19 mouse cellular contexts compared by ENCODE assay signal in genomic region chr12:72519855-72520254, GRCm38 (mm10). TPM values are rescaled to one million over a fixed set of nuclear protein-coding genes. Genes with fewer than 3 reads are reported as not detected.
DNase-seq lines count a peak whose midpoint lies in the region; ATAC-seq and TF ChIP-seq lines count a peak whose summit lies in the region.
"Had no signal": no experiment of that assay in that cellular context is flagged by ENCODE, and none has a peak within 500 bp of the region (broad histone marks: within the 10 kb centered on the region; RNA-seq: fewer than 3 reads in every experiment).

No protein-coding gene starts in this region.

- 69% methylated on average over 5 of the region's 5 CpGs for WGBS in forebrain, embryonic 13.5 days
- WGBS in forebrain, embryonic 11.5 days = 86% methylated on average over 5 of the region's 5 CpGs
- WGBS in liver, embryonic 16.5 days (ENCODE audit: insufficient replicate concordance) = 38% methylated on average over 5 of the region's 5 CpGs
- WGBS in liver, embryonic 12.5 days (ENCODE audit: insufficient replicate concordance) = 40% methylated on average over 5 of the region's 5 CpGs
- WGBS in stomach, postnatal 0 days = 28% methylated on average over 5 of the region's 5 CpGs

- H3K79me2 ChIP-seq in MEL (ENCODE audit: control insufficient read depth, insufficient read depth, low read length, poor library complexity) = no peaks in the 10 kb centered on the region

- ATAC-seq in forebrain, embryonic 13.5 days = no peak
- ATAC-seq in forebrain, embryonic 11.5 days (replicated peaks; ENCODE audit: low FRiP score) = no peak
- ATAC-seq in liver, embryonic 16.5 days (ENCODE audit: low read depth) = peak; percentile 47; the same call in 1 of the 2 replicates
- no peak for ATAC-seq in liver, embryonic 12.5 days
- ATAC-seq in stomach, postnatal 0 days (ENCODE audit: low FRiP score, low TSS enrichment) = peak; percentile 86
- ATAC-seq in erythroid progenitor cell, adult 5-6 weeks (replicated peaks; ENCODE audit: low FRiP score, poor library complexity, severe bottlenecking) = no peak
- ATAC-seq: Patski had no signal

- no peak for TF ChIP-seq RAD21 in MEL (IDR thresholded peaks at IDR 0.05; ENCODE audit: low read depth, low read length)

- H3K4me3 ChIP-seq in forebrain, embryonic 13.5 days = no peak overlapping the region
- no peak overlapping the region for H3K4me3 ChIP-seq in forebrain, embryonic 11.5 days (ENCODE audit: low read depth, low read length)
- H3K4me3 ChIP-seq in liver, embryonic 16.5 days (ENCODE audit: low read depth, low read length) = no peak overlapping the region
- H3K4me3 ChIP-seq in liver, embryonic 12.5 days = no peak overlapping the region
- H3K4me3 ChIP-seq in MEL (ENCODE audit: control insufficient read depth in 1 of 2, insufficient read depth in 1 of 2, low read depth in 2 of 2, low read length in 2 of 2) = no peak overlapping the region
- no peak overlapping the region for H3K4me3 ChIP-seq in stomach, postnatal 0 days (ENCODE audit: low read depth, low read length)
- H3K4me3 ChIP-seq: forebrain, embryonic 15.5 days; heart, adult 2 months; heart, embryonic 10.5 days; heart, embryonic 13.5 days; hindbrain, embryonic 12.5 days; hindbrain, embryonic 15.5 days had no signal

- H3K4me2 ChIP-seq in forebrain, embryonic 13.5 days = peak overlapping the region; percentile 34; the same call in 1 of the 2 replicates
- H3K4me2 ChIP-seq in forebrain, embryonic 11.5 days (ENCODE audit: low read depth, low read length, severe bottlenecking) = no peak overlapping the region
- no peak overlapping the region for H3K4me2 ChIP-seq in liver, embryonic 16.5 days (ENCODE audit: low read depth, low read length)
- no peak overlapping the region for H3K4me2 ChIP-seq in liver, embryonic 12.5 days
- no peak overlapping the region for H3K4me2 ChIP-seq in stomach, postnatal 0 days (replicated peaks; ENCODE audit: low read depth)
- H3K4me2 ChIP-seq: heart, embryonic 13.5 days; hindbrain, embryonic 12.5 days; hindbrain, embryonic 15.5 days had no signal

- no peak for TF ChIP-seq EP300 in MEL (IDR thresholded peaks at IDR 0.05; ENCODE audit: low read depth in 1 of 2, low read length in 2 of 2)
- no peak for TF ChIP-seq EP300 in stomach, postnatal 0 days (optimal IDR thresholded peaks at IDR 0.05)

- H3K9ac ChIP-seq in forebrain, embryonic 13.5 days = no peak overlapping the region
- H3K9ac ChIP-seq in forebrain, embryonic 11.5 days (ENCODE audit: low read length) = no peak overlapping the region
- H3K9ac ChIP-seq in liver, embryonic 16.5 days (ENCODE audit: low read depth, low read length) = no peak overlapping the region
- H3K9ac ChIP-seq in liver, embryonic 12.5 days = no peak overlapping the region
- H3K9ac ChIP-seq in MEL (ENCODE audit: control insufficient read depth, low read depth, low read length, poor library complexity, severe bottlenecking) = no peak overlapping the region
- no peak overlapping the region for H3K9ac ChIP-seq in stomach, postnatal 0 days (ENCODE audit: low read length)
- H3K9ac ChIP-seq: forebrain, embryonic 15.5 days; heart, embryonic 13.5 days; hindbrain, embryonic 12.5 days; hindbrain, embryonic 15.5 days had no signal

- no peaks in the 10 kb centered on the region for H3K9me3 ChIP-seq in forebrain, embryonic 13.5 days (replicated peaks)
- no peaks in the 10 kb centered on the region for H3K9me3 ChIP-seq in forebrain, embryonic 11.5 days (ENCODE audit: control insufficient read depth, low read length)
- H3K9me3 ChIP-seq in liver, embryonic 16.5 days (replicated peaks; ENCODE audit: control insufficient read depth, low read length) = no peaks in the 10 kb centered on the region
- H3K9me3 ChIP-seq in liver, embryonic 12.5 days (replicated peaks) = no peaks in the 10 kb centered on the region
- H3K9me3 ChIP-seq in MEL (replicated peaks; ENCODE audit: insufficient read depth, low read length) = no peaks in the 10 kb centered on the region
- H3K9me3 ChIP-seq in stomach, postnatal 0 days (ENCODE audit: control insufficient read depth, low read length) = no peaks in the 10 kb centered on the region
- H3K9me3 ChIP-seq: forebrain, embryonic 15.5 days; heart, embryonic 10.5 days; heart, embryonic 13.5 days; hindbrain, embryonic 12.5 days; hindbrain, embryonic 15.5 days had no signal

- TF ChIP-seq CTCF in MEL (IDR thresholded peaks at IDR 0.05 in 2 of 3, conservative IDR thresholded peaks at IDR 0.05 in 1 of 3; ENCODE audit: control insufficient read depth in 1 of 3, insufficient read depth in 1 of 3, low read depth in 2 of 3, low read length in 3 of 3, poor library complexity in 1 of 3, severe bottlenecking in 1 of 3) = no peak
- no peak for TF ChIP-seq CTCF in stomach, postnatal 0 days (IDR thresholded peaks at IDR 0.05; ENCODE audit: low read depth)

- no peaks in the 10 kb centered on the region for H3K27me3 ChIP-seq in forebrain, embryonic 13.5 days
- no peaks in the 10 kb centered on the region for H3K27me3 ChIP-seq in forebrain, embryonic 11.5 days (ENCODE audit: control insufficient read depth, insufficient read depth, low read length)
- H3K27me3 ChIP-seq in liver, embryonic 16.5 days (ENCODE audit: control insufficient read depth, insufficient read depth, low read depth, low read length) = no peaks in the 10 kb centered on the region
- H3K27me3 ChIP-seq in liver, embryonic 12.5 days (replicated peaks) = no peaks in the 10 kb centered on the region
- peaks cover 0 to 3% of the 10 kb centered on the region in 2 experiments; a peak in 2 of 4 replicates for H3K27me3 ChIP-seq in MEL (ENCODE audit: control insufficient read depth in 1 of 2, insufficient read depth in 2 of 2, low read length in 2 of 2)
- H3K27me3 ChIP-seq in stomach, postnatal 0 days (ENCODE audit: control insufficient read depth, insufficient read depth, low read length) = no peaks in the 10 kb centered on the region
- H3K27me3 ChIP-seq: forebrain, embryonic 15.5 days; heart, embryonic 13.5 days; hindbrain, embryonic 12.5 days; hindbrain, embryonic 15.5 days had no signal

- no peaks in the 10 kb centered on the region for H3K36me3 ChIP-seq in forebrain, embryonic 13.5 days (ENCODE audit: poor library complexity, severe bottlenecking)
- H3K36me3 ChIP-seq in forebrain, embryonic 11.5 days (ENCODE audit: control insufficient read depth, insufficient read depth, low read length) = no peaks in the 10 kb centered on the region
- no peaks in the 10 kb centered on the region for H3K36me3 ChIP-seq in liver, embryonic 16.5 days (ENCODE audit: control insufficient read depth, insufficient read depth)
- no peaks in the 10 kb centered on the region for H3K36me3 ChIP-seq in liver, embryonic 12.5 days
- H3K36me3 ChIP-seq in MEL (ENCODE audit: control insufficient read depth in 1 of 2, insufficient read depth in 2 of 2, low read length in 2 of 2) = no peaks in the 10 kb centered on the region
- H3K36me3 ChIP-seq in stomach, postnatal 0 days (ENCODE audit: control insufficient read depth, insufficient read depth, low read length) = no peaks in the 10 kb centered on the region
- H3K36me3 ChIP-seq: forebrain, embryonic 15.5 days; heart, embryonic 10.5 days; heart, embryonic 13.5 days; hindbrain, embryonic 12.5 days; hindbrain, embryonic 15.5 days had no signal

- DNase-seq in forebrain, embryonic 11.5 days (ENCODE audit: low spot score) = no peak
- peak; percentile 21 for DNase-seq in MEL (ENCODE audit: low read depth, low spot score)
- DNase-seq in stomach, postnatal 0 days (ENCODE audit: low spot score) = peak; percentile 29
- DNase-seq: adrenal gland, postnatal 10 days; adrenal gland, postnatal 36 days; cerebellum, adult 18-20 months; cerebellum, postnatal 14 days; gastrocnemius, postnatal 25 days; heart, adult 2 months had no signal

- peaks cover 13% of the 10 kb centered on the region for H3K4me1 ChIP-seq in forebrain, embryonic 13.5 days
- peaks cover 3% of the 10 kb centered on the region; the same call in 1 of the 2 replicates for H3K4me1 ChIP-seq in forebrain, embryonic 11.5 days (replicated peaks; ENCODE audit: control insufficient read depth, insufficient read depth, low read length)
- no peaks in the 10 kb centered on the region for H3K4me1 ChIP-seq in liver, embryonic 16.5 days (ENCODE audit: control insufficient read depth, low read depth, low read length)
- 0 out of 2 replicates have a peak, but pooled peaks cover 6% of the 10 kb centered on the region for H3K4me1 ChIP-seq in liver, embryonic 12.5 days
- no peaks in the 10 kb centered on the region for H3K4me1 ChIP-seq in MEL (ENCODE audit: control insufficient read depth in 1 of 2, insufficient read depth in 2 of 2, low read length in 2 of 2)
- H3K4me1 ChIP-seq in stomach, postnatal 0 days (replicated peaks; ENCODE audit: control insufficient read depth, insufficient read depth) = no peaks in the 10 kb centered on the region
- H3K4me1 ChIP-seq: heart, embryonic 10.5 days; heart, embryonic 13.5 days; hindbrain, embryonic 12.5 days had no signal

- H3K27ac ChIP-seq in forebrain, embryonic 13.5 days = no peak overlapping the region; the same call in 1 of the 2 replicates
- no peak overlapping the region for H3K27ac ChIP-seq in forebrain, embryonic 11.5 days (ENCODE audit: low read depth, low read length)
- H3K27ac ChIP-seq in liver, embryonic 16.5 days (ENCODE audit: low read length) = no peak overlapping the region
- no peak overlapping the region for H3K27ac ChIP-seq in liver, embryonic 12.5 days
- H3K27ac ChIP-seq in MEL (ENCODE audit: control insufficient read depth, low read depth, low read length) = no peak overlapping the region
- no peak overlapping the region for H3K27ac ChIP-seq in stomach, postnatal 0 days (replicated peaks)
- H3K27ac ChIP-seq: forebrain, embryonic 15.5 days; heart, adult 2 months; heart, embryonic 10.5 days; heart, embryonic 13.5 days; hindbrain, embryonic 12.5 days; hindbrain, embryonic 15.5 days had no signal

- TF ChIP-seq POLR2A in MEL (IDR thresholded peaks at IDR 0.05; ENCODE audit: control insufficient read depth in 1 of 2, insufficient read depth in 1 of 2, low read depth in 1 of 2, low read length in 2 of 2, poor library complexity in 1 of 2) = no peak

TF ChIP-seq in MEL, 35 proteins besides CTCF, POLR2A, EP300 and RAD21 (continues in another document):
- TF ChIP-seq TAL1 (IDR thresholded peaks at IDR 0.05; ENCODE audit: low read length) = no peak
- no peak for TF ChIP-seq ELF1 (IDR thresholded peaks at IDR 0.05; ENCODE audit: low read depth, low read length)

RNA-seq across cellular contexts. Expression of gene Pcnx4, which starts 16.3 kb away (rescaled TPM):
- 15.5 and 16.8 TPM in 2 replicates for polyA plus RNA-seq in forebrain, embryonic 13.5 days (2015; fragmentation: Nextera tagmentation; extraction: Ambion mirVana)
- 15.8 and 18.0 TPM in 2 replicates for polyA plus RNA-seq in forebrain, embryonic 11.5 days (2014; fragmentation: Nextera tagmentation; extraction: Ambion mirVana)
- polyA plus RNA-seq in liver, embryonic 16.5 days (2015; fragmentation: Nextera tagmentation; extraction: Ambion mirVana) = 2.0 and 2.2 TPM in 2 replicates
- polyA plus RNA-seq in liver, embryonic 12.5 days (2016; fragmentation: Nextera tagmentation; extraction: Ambion mirVana) = 4.0 and 4.2 TPM in 2 replicates
- total RNA-seq in MEL (2012; rRNA removed) = 3.2 and 3.4 TPM in 2 replicates
- 1 to 10 TPM in 1 of 2 experiments, not detected in 1; 5.2 TPM for polyA plus RNA-seq in MEL (2012; ENCODE audit: insufficient read depth in 1 of 2, insufficient read length in 2 of 2, low read depth in 1 of 2, low replicate concordance in 2 of 2, missing spikeins in 1 of 2)
- 4.8 and 4.9 TPM in 2 replicates for polyA plus RNA-seq in stomach, postnatal 0 days (2015; fragmentation: Nextera tagmentation; extraction: Ambion mirVana)
- 0.36 TPM in 1 of 2 replicates, not detected in the other for total RNA-seq in erythroid progenitor cell, adult 5-6 weeks (2015; ENCODE audit: low replicate concordance)
- 0.26 and 0.53 TPM in 2 replicates for total RNA-seq in erythroid progenitor cell, adult 5-6 weeks (2017; ENCODE audit: low replicate concordance)

Comparison
In these comparisons a context has a peak if more than half of its experiments do, and no peak if none do; other contexts are left out.
1. ATAC-seq: peak in liver, embryonic 16.5 days (single experiment) and stomach, postnatal 0 days (single experiment); none in forebrain, embryonic 13.5 days (single experiment), forebrain, embryonic 11.5 days (single experiment), liver, embryonic 12.5 days (single experiment) and erythroid progenitor cell, adult 5-6 weeks (single experiment).